9 mouse cellular contexts compared by ENCODE assay signal in genomic region chr10:107858684-107859083, GRCm38 (mm10). TPM values are rescaled to one million over a fixed set of nuclear protein-coding genes. Genes with fewer than 3 reads are reported as not detected.
DNase-seq lines count a peak whose midpoint lies in the region; ATAC-seq and TF ChIP-seq lines count a peak whose summit lies in the region.
"Had no signal": no experiment of that assay in that cellular context is flagged by ENCODE, and none has a peak within 500 bp of the region (broad histone marks: within the 10 kb centered on the region; RNA-seq: fewer than 3 reads in every experiment).

No protein-coding gene starts in this region.

- no peaks in the 10 kb centered on the region for H3K9me3 ChIP-seq in liver, embryonic 14.5 days (ENCODE audit: control insufficient read depth, low read length)
- H3K9me3 ChIP-seq in embryonic facial prominence, embryonic 10.5 days = no peaks in the 10 kb centered on the region
- no peaks in the 10 kb centered on the region for H3K9me3 ChIP-seq in intestine, postnatal 0 days (ENCODE audit: control insufficient read depth)

- no peaks in the 10 kb centered on the region for H3K4me1 ChIP-seq in liver, embryonic 14.5 days (replicated peaks; ENCODE audit: control insufficient read depth in 2 of 2, insufficient read depth in 2 of 2, low read length in 1 of 2)
- H3K4me1 ChIP-seq in embryonic facial prominence, embryonic 10.5 days = no peaks in the 10 kb centered on the region
- H3K4me1 ChIP-seq in intestine, postnatal 0 days (replicated peaks; ENCODE audit: control insufficient read depth, insufficient read depth, low read length) = no peaks in the 10 kb centered on the region

- no peak for TF ChIP-seq EP300 in liver, embryonic 14.5 days (IDR thresholded peaks at IDR 0.05; ENCODE audit: low read depth)

- TF ChIP-seq CTCF in liver, embryonic 14.5 days (IDR thresholded peaks at IDR 0.05; ENCODE audit: low read depth) = peak; percentile 46
- peak; percentile 85 for TF ChIP-seq CTCF in intestine, postnatal 0 days (IDR thresholded peaks at IDR 0.05; ENCODE audit: low read depth)

- DNase-seq in liver, embryonic 14.5 days (ENCODE audit: low read depth in 3 of 3, low spot score in 3 of 3) = peak in 1 of 3 experiments; percentile 4
- DNase-seq in liver = no peak
- peak; percentile 29 for DNase-seq in Muller cell, postnatal 12 days (ENCODE audit: inconsistent ontology term)
- peak; percentile 29 for DNase-seq in embryonic facial prominence, embryonic 10.5 days (ENCODE audit: low spot score)
- DNase-seq in left cerebral cortex, postnatal 10 days (ENCODE audit: extremely low spot score in 1 of 2, low spot score in 2 of 2) = peak; percentile 20 to 54
- peak; percentile 16 for DNase-seq in retina, adult 2 months (ENCODE audit: low read depth, low spot score)
- DNase-seq in ovary, postnatal 36 days (ENCODE audit: low spot score) = no peak

- no peak for ATAC-seq in liver, embryonic 14.5 days (ENCODE audit: insufficient read depth)
- no peak for ATAC-seq in intestine, postnatal 0 days

- H3K27ac ChIP-seq in liver, embryonic 14.5 days = no peak overlapping the region
- H3K27ac ChIP-seq in embryonic facial prominence, embryonic 10.5 days (replicated peaks) = no peak overlapping the region
- no peak overlapping the region for H3K27ac ChIP-seq in intestine, postnatal 0 days (ENCODE audit: low read depth, low read length)

- intact Hi-C loops in left cerebral cortex, postnatal 10 days (cut with DNase I) = loop anchor here (5.0 to 10.0 kb wide), 2 partner anchors 64 to 406 kb away; no protein-coding TSS in a partner anchor

- no peaks in the 10 kb centered on the region for H3K27me3 ChIP-seq in liver, embryonic 14.5 days (ENCODE audit: control insufficient read depth, insufficient read depth, low read length)
- H3K27me3 ChIP-seq in embryonic facial prominence, embryonic 10.5 days (replicated peaks; ENCODE audit: low read depth, poor library complexity, severe bottlenecking) = no peaks in the 10 kb centered on the region
- H3K27me3 ChIP-seq in intestine, postnatal 0 days (replicated peaks; ENCODE audit: control insufficient read depth, insufficient read depth, low read length) = no peaks in the 10 kb centered on the region

- WGBS in liver, embryonic 14.5 days (ENCODE audit: insufficient replicate concordance) = 24% methylated on average over 7 of the region's 7 CpGs
- 33% methylated on average over 7 of the region's 7 CpGs for WGBS in embryonic facial prominence, embryonic 10.5 days
- WGBS in intestine, postnatal 0 days = 27% methylated on average over 7 of the region's 7 CpGs

- no peak overlapping the region for H3K4me3 ChIP-seq in liver, embryonic 14.5 days (ENCODE audit: insufficient read depth in 1 of 2, low read depth in 2 of 2, low read length in 2 of 2)
- no peak overlapping the region for H3K4me3 ChIP-seq in embryonic facial prominence, embryonic 10.5 days
- no peak overlapping the region for H3K4me3 ChIP-seq in intestine, postnatal 0 days (ENCODE audit: low read depth, low read length)
- H3K4me3 ChIP-seq: erythroblast, embryonic 14.5 days had no signal

- no peak overlapping the region for H3K4me2 ChIP-seq in liver, embryonic 14.5 days (ENCODE audit: low read depth)
- no peak overlapping the region for H3K4me2 ChIP-seq in intestine, postnatal 0 days (replicated peaks; ENCODE audit: low read depth)

- H3K36me3 ChIP-seq in liver, embryonic 14.5 days (replicated peaks; ENCODE audit: control insufficient read depth, insufficient read depth, low read depth) = no peaks in the 10 kb centered on the region
- no peaks in the 10 kb centered on the region for H3K36me3 ChIP-seq in embryonic facial prominence, embryonic 10.5 days (replicated peaks)
- no peaks in the 10 kb centered on the region for H3K36me3 ChIP-seq in intestine, postnatal 0 days (ENCODE audit: control insufficient read depth, insufficient read depth)

- no peak overlapping the region for H3K9ac ChIP-seq in liver, embryonic 14.5 days (replicated peaks)
- H3K9ac ChIP-seq in intestine, postnatal 0 days (ENCODE audit: low read depth, low read length) = no peak overlapping the region

RNA-seq across cellular contexts. Expression of gene Otogl, which starts 53.2 kb away (rescaled TPM):
- polyA plus RNA-seq in liver, embryonic 14.5 days (2012; rRNA removed) = under 0.01 and 0.01 TPM in 2 replicates
- polyA plus RNA-seq in liver, embryonic 14.5 days (2014; fragmentation: Nextera tagmentation; extraction: Ambion mirVana) = not detected in 2 replicates
- 0.09 and 0.10 TPM in 2 replicates for polyA plus RNA-seq in embryonic facial prominence, embryonic 10.5 days (2016; fragmentation: Nextera tagmentation; extraction: Ambion mirVana)
- 0.04 TPM in 1 of 2 replicates, not detected in the other for polyA plus RNA-seq in intestine, postnatal 0 days (2015; fragmentation: Nextera tagmentation; extraction: Ambion mirVana)
- total RNA-seq in left cerebral cortex, postnatal 10 days (2021) = under 1 TPM; 0.43 to 0.45 TPM
- polyA plus RNA-seq: erythroblast, embryonic 14.5 days had no signal

Comparison
In these comparisons a context has a peak if more than half of its experiments do, and no peak if none do; other contexts are left out.
1. DNase-seq: peak in Muller cell, postnatal 12 days (single experiment), embryonic facial prominence, embryonic 10.5 days (single experiment), left cerebral cortex, postnatal 10 days (2 of 2) and retina, adult 2 months (single experiment); none in liver (single experiment) and ovary, postnatal 36 days (single experiment).